Mouse (Mus musculus): Measurements from ENCODE around the gene Ccdc162.

DNA sequence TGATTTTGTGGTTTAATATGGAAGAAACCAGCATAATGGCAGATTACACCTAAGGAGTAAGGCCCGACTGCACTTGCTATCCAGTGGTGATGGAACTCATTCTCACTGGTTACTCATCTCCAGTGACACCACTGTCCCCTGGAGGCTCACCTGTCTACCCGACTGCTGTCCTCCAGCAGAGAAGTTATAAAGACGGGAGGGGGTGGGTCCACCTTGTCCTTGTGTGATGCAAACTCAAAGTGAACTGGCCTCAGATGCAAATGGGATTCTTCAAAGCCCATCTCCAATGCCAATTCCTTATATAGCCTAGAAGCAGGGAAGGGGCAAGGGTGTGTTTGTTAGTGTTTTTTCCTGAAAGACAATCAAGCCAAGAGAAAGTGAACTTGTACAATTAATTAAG lies 89.4 kb downstream of the Ccdc162 start:
- no peak for TF ChIP-seq CTCF (IDR thresholded peaks at IDR 0.05; ENCODE audit: control insufficient read depth, insufficient read depth, low read length)
- TF ChIP-seq POLR2A (IDR thresholded peaks at IDR 0.05; ENCODE audit: borderline replicate concordance, control insufficient read depth, low read depth, low read length): no peak
